Mouse (Mus musculus) CD8-positive naive resting alpha-beta T cell, adult 2 months (primary cell): ENCODE measurements around the gene Rab8b.
"Not testable (repeated sequence)": the region's sequence is repeated elsewhere in the genome, so short reads cannot be mapped to it uniquely, and the experiment has no call there.

Experiments
- DNase-seq, 2 experiments: peaks; one replicate each; pipeline ENCODE4 v3.0.0; 2022; ENCODE audit warnings: low read depth in 2 of 2, low spot score in 2 of 2

The Rab8b gene

DNA sequence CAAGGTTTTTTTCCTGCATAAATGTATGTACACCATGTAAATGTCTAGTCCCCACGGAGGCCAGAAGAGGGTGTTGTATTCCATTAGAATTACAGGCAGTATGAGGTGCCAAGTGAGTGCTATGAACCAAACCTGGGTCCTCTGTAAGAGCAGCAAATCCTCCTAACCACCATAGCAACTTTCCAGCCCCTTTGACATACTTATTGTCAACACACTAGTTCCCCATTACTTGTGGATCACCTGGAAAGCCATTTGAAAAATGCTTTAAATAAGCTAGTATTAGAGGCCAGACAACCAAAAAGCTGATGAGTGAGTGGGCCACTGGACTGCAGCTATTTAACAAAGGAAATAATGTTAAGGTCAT, 1.6 kb downstream of the Rab8b start:
- no peak for DNase-seq

GRCm38 (mm10) chr9:66917216-66917891, 2.1 kb downstream of the Rab8b start:
- DNase-seq = no peak

- DNase-seq = peak; percentile 45 to 60
Measured at GRCm38 (mm10) chr9:66915869-66916785, 3.4 kb downstream of the Rab8b start.

DNA sequence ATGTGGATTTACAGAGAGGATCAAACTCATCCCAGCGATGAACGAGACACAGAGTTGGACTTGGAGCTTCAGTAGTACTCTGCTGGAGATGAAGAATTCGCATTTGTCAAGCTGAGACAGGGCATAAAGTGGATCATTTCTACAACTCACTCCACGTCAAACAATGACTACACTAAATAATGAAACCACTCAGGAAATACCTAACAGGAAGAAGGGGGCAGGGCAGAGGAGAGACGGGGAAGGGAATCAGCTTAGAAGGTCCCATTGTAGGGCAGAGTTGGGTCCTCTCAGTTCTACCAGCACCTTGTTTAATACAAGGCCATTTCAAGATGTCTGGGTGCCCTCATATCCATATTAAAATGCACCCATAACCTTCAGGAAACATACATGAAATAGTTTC, 4.1 kb downstream of the Rab8b start:
- DNase-seq = no peak

- DNase-seq = no peak
Measured at GRCm38 (mm10) chr9:66914540-66914939, 4.9 kb downstream of the Rab8b start.

DNA sequence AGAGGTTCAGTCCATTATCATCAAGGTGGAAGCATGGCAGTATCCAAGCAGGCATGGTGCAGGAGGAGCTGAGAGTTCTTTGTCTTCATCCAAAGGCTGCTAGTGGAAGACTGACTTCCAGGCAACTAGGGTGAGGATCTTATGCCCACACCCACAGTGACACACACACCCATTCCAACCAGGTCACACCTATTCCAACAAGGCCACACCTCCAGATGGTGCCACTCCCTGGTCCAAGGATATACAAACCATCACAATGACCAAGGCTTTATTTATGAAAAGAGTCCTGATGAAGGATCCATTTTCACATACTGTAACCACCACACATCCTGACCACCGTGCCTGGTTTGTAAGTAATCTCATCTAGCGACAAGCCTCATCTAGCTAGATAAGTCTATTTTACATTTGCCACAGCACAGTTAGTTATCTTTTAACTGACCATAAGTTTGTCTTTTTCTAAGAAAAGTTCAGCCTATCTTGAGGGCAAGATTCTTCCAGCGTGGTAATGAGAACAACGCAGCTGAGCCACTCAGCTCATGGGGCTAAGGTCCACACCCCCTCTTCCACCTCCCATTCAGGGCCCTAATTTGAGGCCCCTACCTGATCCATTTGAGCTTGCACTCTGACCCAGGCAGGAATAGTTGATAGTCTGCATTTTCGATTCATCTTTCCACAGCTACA, 6.1 kb downstream of the Rab8b start:
- not testable (repeated sequence) for DNase-seq

DNA sequence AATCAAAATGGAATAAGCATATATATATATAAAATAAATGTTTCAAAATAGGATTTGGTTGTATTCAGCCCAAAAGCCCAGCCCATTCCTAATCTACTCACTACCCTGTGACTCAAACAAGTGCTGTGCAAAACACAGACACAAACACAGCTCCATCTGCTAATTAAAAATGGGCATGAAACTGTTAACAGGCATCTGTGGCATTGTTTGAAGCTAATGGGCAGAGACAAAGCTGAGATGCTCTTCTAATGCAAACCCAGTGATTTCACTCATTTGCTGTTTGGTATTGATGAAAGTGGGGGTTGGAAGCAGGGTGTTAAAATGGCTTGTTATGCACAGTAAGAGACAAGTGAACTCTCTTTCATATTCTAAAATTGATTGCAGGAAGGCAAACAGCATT, 7.2 kb downstream of the Rab8b start:
- no peak for DNase-seq

GRCm38 (mm10) chr9:66910677-66911076, 8.8 kb downstream of the Rab8b start:
- no peak for DNase-seq

- no peak for DNase-seq
Measured at GRCm38 (mm10) chr9:66909922-66910321, 9.6 kb downstream of the Rab8b start.

DNA sequence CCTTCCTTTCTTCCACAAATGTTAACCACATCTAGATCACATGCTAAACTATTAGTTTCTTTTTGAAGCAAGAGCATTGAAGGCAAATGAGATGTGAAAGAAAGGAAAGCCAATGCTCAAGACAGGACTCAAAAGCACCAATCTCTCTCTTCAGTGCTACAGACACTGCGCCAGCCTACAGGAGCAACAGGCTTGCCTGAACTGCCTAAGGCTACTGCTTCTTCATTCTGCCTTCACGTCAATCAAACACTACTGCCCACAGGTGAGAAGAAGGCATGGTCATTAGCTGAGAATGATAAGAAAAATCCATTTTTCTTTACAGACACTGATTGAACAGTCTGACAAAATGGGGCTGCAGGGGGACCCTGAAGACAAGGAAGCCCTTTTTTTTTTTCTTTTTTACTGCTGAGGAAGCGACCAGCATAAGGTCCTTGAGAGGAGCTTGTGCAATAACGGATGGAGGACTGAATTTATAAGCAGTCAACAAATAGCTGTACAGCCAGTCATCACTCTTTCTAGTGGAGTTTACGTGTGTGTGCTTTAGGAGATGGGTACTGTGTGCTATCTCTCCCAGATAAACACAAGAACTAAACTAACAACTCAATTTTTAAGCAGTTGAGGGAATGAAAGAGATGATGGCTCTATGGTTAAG, 11.6 kb downstream of the Rab8b start:
- no peak for DNase-seq

GRCm38 (mm10) chr9:66907126-66907525, 12.4 kb downstream of the Rab8b start:
- no peak for DNase-seq

DNA sequence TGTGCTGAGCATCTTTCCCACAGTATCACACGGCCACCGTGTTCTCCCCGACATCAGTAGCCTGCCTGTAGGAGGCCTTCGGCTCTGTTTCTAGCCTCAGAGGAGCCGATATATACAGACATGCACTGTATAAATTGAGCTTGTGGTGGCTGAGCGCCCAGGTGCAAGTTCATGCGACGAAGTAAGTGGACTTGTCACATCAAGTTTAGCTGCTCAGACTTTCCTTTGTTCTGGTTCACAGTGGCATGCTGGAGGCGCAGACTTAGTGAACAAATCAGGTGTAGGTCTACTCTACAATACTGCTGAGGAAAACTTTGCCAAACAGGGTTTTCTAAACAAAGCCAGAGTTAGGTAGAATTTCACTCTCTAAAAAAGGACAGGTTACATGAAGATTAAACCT, 13.5 kb downstream of the Rab8b start:
- DNase-seq = no peak

GRCm38 (mm10) chr9:66899526-66899925, 20.0 kb downstream of the Rab8b start:
- DNase-seq = no peak

- no peak for DNase-seq
Measured at GRCm38 (mm10) chr9:66899072-66899471, 20.4 kb downstream of the Rab8b start.

- no peak for DNase-seq
Measured at GRCm38 (mm10) chr9:66897851-66898250, 21.6 kb downstream of the Rab8b start.

GRCm38 (mm10) chr9:66896951-66897350, 22.5 kb downstream of the Rab8b start:
- DNase-seq = no peak

DNA sequence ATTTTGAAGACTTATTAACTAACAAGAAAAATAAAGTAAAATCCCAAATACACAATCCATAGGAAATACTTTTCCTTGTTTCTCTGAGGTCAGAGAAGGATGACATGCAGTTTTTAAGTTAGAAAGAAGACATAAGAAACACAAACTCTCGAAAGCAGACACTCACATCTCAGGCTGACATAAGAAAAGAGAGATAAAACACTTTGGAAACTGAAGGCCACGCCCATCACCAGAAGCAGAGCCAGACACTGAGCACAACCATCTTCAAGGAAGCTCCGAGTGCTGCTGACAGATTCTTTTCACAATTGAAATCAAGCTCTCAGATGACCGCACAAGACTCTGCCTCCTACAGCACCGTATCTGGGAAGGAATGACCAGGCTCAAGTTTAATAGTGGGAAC, 23.5 kb downstream of the Rab8b start:
- DNase-seq = no peak

GRCm38 (mm10) chr9:66895035-66895779, 24.3 kb downstream of the Rab8b start:
- no peak for DNase-seq

GRCm38 (mm10) chr9:66894421-66894820, 25.1 kb downstream of the Rab8b start:
- no peak for DNase-seq

- DNase-seq = not testable (repeated sequence)
Measured at GRCm38 (mm10) chr9:66892456-66892855, 27.0 kb downstream of the Rab8b start.
